In the genomic region with DNA sequence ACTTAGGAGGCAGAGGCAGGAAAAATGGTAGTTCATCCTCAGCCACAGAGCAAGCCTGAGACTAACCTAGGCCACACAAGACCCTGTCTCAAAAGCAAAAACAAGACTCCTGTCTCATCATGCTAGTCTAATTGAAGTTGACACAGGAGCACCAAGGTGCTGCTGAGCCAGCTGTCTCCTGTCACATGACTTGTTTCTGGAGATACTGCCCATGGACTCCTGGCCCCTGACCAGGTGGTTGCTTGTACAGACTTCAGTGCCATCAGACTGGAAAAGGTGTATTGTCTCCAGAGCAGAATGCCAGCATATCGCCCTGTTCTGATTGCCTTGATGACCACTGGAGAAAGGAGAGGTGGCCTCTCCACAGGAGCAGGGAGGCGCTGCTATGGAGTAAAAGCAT, we compare ENCODE assay signal across 25 mouse cellular contexts. TPM values are rescaled to one million over a fixed set of nuclear protein-coding genes. Genes with fewer than 3 reads are reported as not detected.
DNase-seq lines count a peak whose midpoint lies in the region; ATAC-seq and TF ChIP-seq lines count a peak whose summit lies in the region.
"Had no signal": no experiment of that assay in that cellular context is flagged by ENCODE, and none has a peak within 500 bp of the region (broad histone marks: within the 10 kb centered on the region; RNA-seq: fewer than 3 reads in every experiment).

No protein-coding gene starts in this region.

- TF ChIP-seq POLR2A in kidney, adult 2 months (IDR thresholded peaks at IDR 0.05; ENCODE audit: low read depth, low read length) = no peak

- no peaks in the 10 kb centered on the region for H3K4me1 ChIP-seq in hindbrain, postnatal 0 days (ENCODE audit: insufficient read depth, low read length)
- H3K4me1 ChIP-seq in hindbrain, embryonic 13.5 days (replicated peaks) = no peaks in the 10 kb centered on the region
- no peaks in the 10 kb centered on the region for H3K4me1 ChIP-seq in kidney, adult 2 months (ENCODE audit: control insufficient read depth, insufficient read depth, low read length)
- H3K4me1 ChIP-seq: embryonic facial prominence, embryonic 12.5 days; forebrain, embryonic 13.5 days; forebrain, embryonic 15.5 days had no signal

- no peak overlapping the region for H3K4me2 ChIP-seq in hindbrain, postnatal 0 days (ENCODE audit: low read depth, low read length)
- H3K4me2 ChIP-seq in hindbrain, embryonic 13.5 days = no peak overlapping the region
- H3K4me2 ChIP-seq: embryonic facial prominence, embryonic 12.5 days; forebrain, embryonic 13.5 days; forebrain, embryonic 15.5 days had no signal

- no peak overlapping the region for H3K4me3 ChIP-seq in hindbrain, postnatal 0 days (ENCODE audit: low read length)
- no peak overlapping the region for H3K4me3 ChIP-seq in hindbrain, embryonic 13.5 days
- no peak overlapping the region for H3K4me3 ChIP-seq in kidney, adult 2 months (ENCODE audit: insufficient read depth, low read depth, low read length)
- H3K4me3 ChIP-seq: embryonic facial prominence, embryonic 10.5 days; embryonic facial prominence, embryonic 12.5 days; forebrain, embryonic 13.5 days; forebrain, embryonic 15.5 days had no signal

- peak; percentile 78 to 81 for DNase-seq in cerebellum, postnatal 10 days
- DNase-seq in cerebellum, adult 9-10 months = no peak
- DNase-seq in hindbrain, postnatal 0 days (ENCODE audit: low spot score) = peak; percentile 20
- DNase-seq in kidney, adult 2 months = peak; percentile 32
- DNase-seq in kidney, postnatal 14 days = no peak
- peak; percentile 64 for DNase-seq in left cerebral cortex, postnatal 4 days
- DNase-seq in left cerebral cortex, postnatal 25 days (ENCODE audit: low spot score in 2 of 2) = no peak
- DNase-seq: adrenal gland, adult 8-10 months; adrenal gland, postnatal 14 days; adrenal gland, postnatal 36 days; B cell, adult 2 months; cerebellum, adult 11-12 months; cerebellum, adult 2 months; cerebellum, adult 9-11 months; cerebellum, postnatal 36 days; forebrain, postnatal 0 days had no signal

- H3K9ac ChIP-seq in hindbrain, postnatal 0 days (replicated peaks; ENCODE audit: low read length) = no peak overlapping the region
- no peak overlapping the region for H3K9ac ChIP-seq in hindbrain, embryonic 13.5 days
- H3K9ac ChIP-seq: embryonic facial prominence, embryonic 12.5 days; forebrain, embryonic 13.5 days; forebrain, embryonic 15.5 days; forebrain, postnatal 0 days had no signal

- no peak for TF ChIP-seq CTCF in hindbrain, postnatal 0 days (IDR thresholded peaks at IDR 0.05; ENCODE audit: low read depth)
- no peak for TF ChIP-seq CTCF in kidney, adult 2 months (conservative IDR thresholded peaks at IDR 0.05; ENCODE audit: insufficient read depth, insufficient read length, low read depth, low read length)

- 89% methylated on average over 2 of the region's 2 CpGs for WGBS in hindbrain, postnatal 0 days
- WGBS in hindbrain, embryonic 13.5 days = 92% methylated on average over 2 of the region's 2 CpGs
- WGBS in kidney, adult 2 months = 97% methylated on average over 2 of the region's 2 CpGs

- no peaks in the 10 kb centered on the region for H3K36me3 ChIP-seq in hindbrain, postnatal 0 days (ENCODE audit: insufficient read depth, low read length)
- no peaks in the 10 kb centered on the region for H3K36me3 ChIP-seq in hindbrain, embryonic 13.5 days
- H3K36me3 ChIP-seq in kidney, adult 2 months (ENCODE audit: control insufficient read depth, insufficient read depth, low read length) = no peaks in the 10 kb centered on the region
- H3K36me3 ChIP-seq: embryonic facial prominence, embryonic 10.5 days; embryonic facial prominence, embryonic 12.5 days; forebrain, embryonic 15.5 days; G1E had no signal

- no peak overlapping the region for H3K27ac ChIP-seq in hindbrain, postnatal 0 days
- H3K27ac ChIP-seq in hindbrain, embryonic 13.5 days = no peak overlapping the region
- no peak overlapping the region for H3K27ac ChIP-seq in kidney, adult 2 months (ENCODE audit: insufficient read depth, low read depth, low read length)
- H3K27ac ChIP-seq: embryonic facial prominence, embryonic 10.5 days; embryonic facial prominence, embryonic 12.5 days; forebrain, embryonic 13.5 days; forebrain, embryonic 15.5 days had no signal

- intact Hi-C loops in left cerebral cortex, postnatal 4 days (cut with DNase I) = no loop called here
- intact Hi-C loops in left cerebral cortex, postnatal 25 days (cut with DNase I) = no loop called here

- no peaks in the 10 kb centered on the region for H3K27me3 ChIP-seq in hindbrain, postnatal 0 days (ENCODE audit: insufficient read depth, low read length)
- H3K27me3 ChIP-seq in hindbrain, embryonic 13.5 days = no peaks in the 10 kb centered on the region
- no peaks in the 10 kb centered on the region for H3K27me3 ChIP-seq in kidney, adult 2 months (replicated peaks; ENCODE audit: control insufficient read depth, insufficient read depth, low read length)
- H3K27me3 ChIP-seq: embryonic facial prominence, embryonic 12.5 days; forebrain, embryonic 13.5 days; forebrain, embryonic 15.5 days; Patski had no signal

- no peaks in the 10 kb centered on the region for H3K9me3 ChIP-seq in hindbrain, postnatal 0 days (ENCODE audit: low read length)
- H3K9me3 ChIP-seq in hindbrain, embryonic 13.5 days = no peaks in the 10 kb centered on the region
- H3K9me3 ChIP-seq: embryonic facial prominence, embryonic 10.5 days; embryonic facial prominence, embryonic 12.5 days; forebrain, embryonic 13.5 days; forebrain, embryonic 15.5 days; G1E had no signal

- ATAC-seq in hindbrain, postnatal 0 days = peak; percentile 51
- no peak for ATAC-seq in hindbrain, embryonic 13.5 days (ENCODE audit: low FRiP score)
- ATAC-seq: activated CD4-positive, CD25-positive, alpha-beta regulatory T cell, adult 4 months; CD4-positive, CD25-positive, alpha-beta regulatory T cell, adult 4 months; forebrain, embryonic 13.5 days; forebrain, embryonic 15.5 days; forebrain, postnatal 0 days; Patski had no signal

RNA-seq across cellular contexts. Expression of a gene that starts 10.5 kb away (rescaled TPM):
- total RNA-seq in hindbrain, postnatal 0 days (2014; rRNA removed) = 63.4 and 80.7 TPM in 2 replicates
- polyA plus RNA-seq in hindbrain, postnatal 0 days (2015; fragmentation: Nextera tagmentation; extraction: Ambion mirVana) = 30.8 and 31.8 TPM in 2 replicates
- polyA plus RNA-seq in hindbrain, embryonic 13.5 days (2015; fragmentation: Nextera tagmentation; extraction: Ambion mirVana) = 22.9 and 23.7 TPM in 2 replicates
- polyA plus RNA-seq in kidney, adult 2 months (2012; rRNA removed) = 14.5 and 15.5 TPM in 2 replicates
- 100 to 1,000 TPM in 1 of 2 experiments, 10 to 100 TPM in 1; 95.9 to 100 TPM for total RNA-seq in left cerebral cortex, postnatal 4 days (2021)
- total RNA-seq in left cerebral cortex, postnatal 25 days (2021) = 10 to 100 TPM; 93.2 to 97.8 TPM

Comparison
In these comparisons a context has a peak if more than half of its experiments do, and no peak if none do; other contexts are left out.
1. DNase-seq: peak in cerebellum, postnatal 10 days (2 of 2), hindbrain, postnatal 0 days (single experiment), kidney, adult 2 months (single experiment) and left cerebral cortex, postnatal 4 days (single experiment); none in cerebellum, adult 9-10 months (single experiment), kidney, postnatal 14 days (single experiment) and left cerebral cortex, postnatal 25 days (0 of 2).